Mouse (Mus musculus) liver, embryonic 13.5 days (tissue): ENCODE data around the gene Gadl1. TPM values are rescaled to one million over a fixed set of nuclear protein-coding genes. Genes with fewer than 3 reads are reported as not detected.

Experiments used
- ATAC-seq: fragments of 200-750 bp; cut with Nextera tagmentation; 2 replicates; pipeline ENCODE4 v1.8.0; 2017; ENCODE audit warnings: low read depth, mild to moderate bottlenecking, moderate number of reproducible peaks, moderate library complexity
- DNase-seq: peaks from one replicate; pipeline ENCODE4 v3.0.0; 2022
- H3K27ac ChIP-seq: fragments of 300-500 bp; sonication (generic); 2 replicates; pipeline ENCODE4 v1.5.1; 2015; ENCODE audit warnings: moderate library complexity, mild to moderate bottlenecking, inconsistent platforms
- H3K27me3 ChIP-seq: fragments of 300-500 bp; sonication (generic); 2 replicates; pipeline ENCODE4 v1.6.1; 2015; ENCODE audit warnings: mild to moderate bottlenecking, inconsistent platforms
- H3K36me3 ChIP-seq: fragments of 300-500 bp; sonication (generic); 2 replicates; pipeline ENCODE4 v1.6.1; 2015; ENCODE audit warnings: mild to moderate bottlenecking, inconsistent platforms
- H3K4me1 ChIP-seq: fragments of 300-500 bp; sonication (generic); replicated peaks from 2 replicates; pipeline ENCODE4 v1.6.1; 2015; ENCODE audit warnings: inconsistent platforms
- H3K4me2 ChIP-seq: fragments of 300-500 bp; sonication (generic); 2 replicates; pipeline ENCODE4 v1.6.1; 2015; ENCODE audit warnings: inconsistent platforms, mild to moderate bottlenecking, moderate library complexity
- H3K4me3 ChIP-seq: fragments of 300-500 bp; sonication (generic); replicated peaks from 2 replicates; pipeline ENCODE4 v1.5.1; 2015; ENCODE audit warnings: mild to moderate bottlenecking, inconsistent platforms
- H3K9ac ChIP-seq: fragments of 300-500 bp; sonication (generic); 2 replicates; pipeline ENCODE4 v1.6.1; 2015; ENCODE audit warnings: mild to moderate bottlenecking, inconsistent platforms
- H3K9me3 ChIP-seq: fragments of 300-500 bp; sonication (generic); replicated peaks from 2 replicates; pipeline ENCODE4 v1.6.1; 2016; ENCODE audit warnings: inconsistent platforms
- WGBS: fragments of 180-500 bp; shearing (Covaris S2); methylation state at CpG from one replicate; pipeline ENCODE4 v1.1.7; 2015; ENCODE audit not compliant: insufficient replicate concordance; 5-methylcytosine and 5-hydroxymethylcytosine counted together
- polyA plus RNA-seq: library from polyadenylated mRNA; unstranded; fragments of >200 nt; fragmentation: Nextera tagmentation; extraction: Ambion mirVana; gene quantifications from 2 replicates; pipeline ENCODE4 v1.2.1, GENCODE M21; 2015

The Gadl1 gene
- polyA plus RNA-seq, 1 experiment from 2014 or later = 0.39 TPM

- Histone ChIP-seq H3K4me1 (no peaks in the 10 kb centered on the region), H3K4me3 (no peak overlapping the region), H3K27me3 (no peaks in the 10 kb centered on the region), H3K4me2 (no peak overlapping the region), H3K36me3 (no peaks in the 10 kb centered on the region), H3K9ac (no peak overlapping the region), H3K27ac (no peak overlapping the region), H3K9me3 (no peaks in the 10 kb centered on the region)
- DNase-seq (no peak), ATAC-seq (no peak)
- 80% methylated on average over 5 of the region's 5 CpGs for WGBS
These were observed 28.7 kb downstream of the Gadl1 start for GRCm38 (mm10) chr9:115937915-115938314.

GRCm38 (mm10) chr9:115939420-115939819 is 30.2 kb downstream of the Gadl1 start:
- 59% methylated on average over 3 of the region's 3 CpGs for WGBS
- Histone ChIP-seq H3K9me3 (no peaks in the 10 kb centered on the region), H3K27ac (no peak overlapping the region), H3K4me1 (no peaks in the 10 kb centered on the region), H3K27me3 (no peaks in the 10 kb centered on the region), H3K4me3 (no peak overlapping the region), H3K9ac (no peak overlapping the region), H3K4me2 (no peak overlapping the region), H3K36me3 (no peaks in the 10 kb centered on the region)
- no peak for DNase-seq
- ATAC-seq = no peak

GRCm38 (mm10) chr9:115941171-115941570 is 31.9 kb downstream of the Gadl1 start:
- Histone ChIP-seq H3K36me3 (no peaks in the 10 kb centered on the region), H3K4me1 (no peaks in the 10 kb centered on the region), H3K27ac (no peak overlapping the region), H3K4me2 (no peak overlapping the region), H3K27me3 (no peaks in the 10 kb centered on the region), H3K4me3 (no peak overlapping the region), H3K9ac (no peak overlapping the region), H3K9me3 (no peaks in the 10 kb centered on the region)
- no peak for ATAC-seq
- no peak for DNase-seq
- WGBS = 59% methylated on average over 8 of the region's 8 CpGs

GRCm38 (mm10) chr9:115942486-115942885 is 33.2 kb downstream of the Gadl1 start:
- Histone ChIP-seq H3K9ac (no peak overlapping the region), H3K9me3 (no peaks in the 10 kb centered on the region), H3K4me1 (no peaks in the 10 kb centered on the region), H3K27ac (no peak overlapping the region), H3K27me3 (no peaks in the 10 kb centered on the region), H3K36me3 (no peaks in the 10 kb centered on the region), H3K4me3 (no peak overlapping the region), H3K4me2 (no peak overlapping the region)
- WGBS = 66% methylated on average over 4 of the region's 4 CpGs
- DNase-seq (no peak), ATAC-seq (no peak)

- ATAC-seq = no peak
- WGBS = 36% methylated on average over 7 of the region's 7 CpGs
- no peak overlapping the region for H3K9ac ChIP-seq
- H3K9me3 ChIP-seq = no peaks in the 10 kb centered on the region
- no peaks in the 10 kb centered on the region for H3K4me1 ChIP-seq
- DNase-seq = no peak
- no peaks in the 10 kb centered on the region for H3K36me3 ChIP-seq
- H3K4me2 ChIP-seq = no peak overlapping the region
- H3K27ac ChIP-seq = no peak overlapping the region
- no peak overlapping the region for H3K4me3 ChIP-seq
- H3K27me3 ChIP-seq = no peaks in the 10 kb centered on the region
These were observed 33.7 kb downstream of the Gadl1 start for GRCm38 (mm10) chr9:115942989-115943388.

GRCm38 (mm10) chr9:115943577-115944320 is 34.5 kb downstream of the Gadl1 start:
- ATAC-seq (no peak), DNase-seq (no peak)
- no peak overlapping the region for H3K4me2 ChIP-seq
- H3K27ac ChIP-seq = no peak overlapping the region
- no peaks in the 10 kb centered on the region for H3K9me3 ChIP-seq
- H3K27me3 ChIP-seq = no peaks in the 10 kb centered on the region
- no peaks in the 10 kb centered on the region for H3K36me3 ChIP-seq
- no peak overlapping the region for H3K4me3 ChIP-seq
- no peaks in the 10 kb centered on the region for H3K4me1 ChIP-seq
- 82% methylated on average over 10 of the region's 10 CpGs for WGBS
- H3K9ac ChIP-seq = no peak overlapping the region

GRCm38 (mm10) chr9:115965056-115965455 is 55.8 kb downstream of the Gadl1 start:
- no peak overlapping the region for H3K4me2 ChIP-seq
- H3K27me3 ChIP-seq = no peaks in the 10 kb centered on the region
- H3K9ac ChIP-seq = no peak overlapping the region
- H3K4me1 ChIP-seq = no peaks in the 10 kb centered on the region
- no peak for ATAC-seq
- no peaks in the 10 kb centered on the region for H3K36me3 ChIP-seq
- no peaks in the 10 kb centered on the region for H3K9me3 ChIP-seq
- H3K4me3 ChIP-seq = no peak overlapping the region
- 69% methylated on average over 7 of the region's 7 CpGs for WGBS
- no peak for DNase-seq
- no peak overlapping the region for H3K27ac ChIP-seq

- Histone ChIP-seq H3K9ac (no peak overlapping the region), H3K27me3 (no peaks in the 10 kb centered on the region), H3K4me3 (no peak overlapping the region), H3K9me3 (no peaks in the 10 kb centered on the region), H3K27ac (no peak overlapping the region), H3K4me1 (no peaks in the 10 kb centered on the region), H3K4me2 (no peak overlapping the region), H3K36me3 (no peaks in the 10 kb centered on the region)
- ATAC-seq (no peak), DNase-seq (no peak)
- WGBS = 58% methylated on average over 4 of the region's 4 CpGs
These were observed 56.9 kb downstream of the Gadl1 start for GRCm38 (mm10) chr9:115966116-115966515.

GRCm38 (mm10) chr9:115966746-115967145 is 57.5 kb downstream of the Gadl1 start:
- Histone ChIP-seq H3K4me1 (no peaks in the 10 kb centered on the region), H3K27ac (no peak overlapping the region), H3K4me3 (no peak overlapping the region), H3K27me3 (no peaks in the 10 kb centered on the region), H3K36me3 (no peaks in the 10 kb centered on the region), H3K9me3 (no peaks in the 10 kb centered on the region), H3K4me2 (no peak overlapping the region), H3K9ac (no peak overlapping the region)
- 66% methylated on average over 5 of the region's 5 CpGs for WGBS
- ATAC-seq (no peak), DNase-seq (no peak)

- Histone ChIP-seq H3K27me3 (no peaks in the 10 kb centered on the region), H3K9me3 (no peaks in the 10 kb centered on the region), H3K27ac (no peak overlapping the region), H3K4me2 (no peak overlapping the region), H3K4me1 (no peaks in the 10 kb centered on the region), H3K4me3 (no peak overlapping the region), H3K36me3 (no peaks in the 10 kb centered on the region), H3K9ac (no peak overlapping the region)
- 70% methylated on average over 5 of the region's 5 CpGs for WGBS
- no peak for DNase-seq
- no peak for ATAC-seq
These were observed 58.4 kb downstream of the Gadl1 start for GRCm38 (mm10) chr9:115967638-115968037.

- DNase-seq (no peak), ATAC-seq (no peak)
- Histone ChIP-seq H3K9me3 (0 out of 2 replicates have a peak, but pooled peaks cover 2% of the 10 kb centered on the region), H3K4me3 (no peak overlapping the region), H3K9ac (no peak overlapping the region), H3K36me3 (no peaks in the 10 kb centered on the region), H3K27me3 (no peaks in the 10 kb centered on the region), H3K4me2 (no peak overlapping the region), H3K4me1 (no peaks in the 10 kb centered on the region), H3K27ac (no peak overlapping the region)
- 76% methylated on average over 6 of the region's 6 CpGs for WGBS
These were observed 67.6 kb downstream of the Gadl1 start for GRCm38 (mm10) chr9:115976901-115977300.

GRCm38 (mm10) chr9:115977598-115978240 is 68.5 kb downstream of the Gadl1 start:
- no peaks in the 10 kb centered on the region for H3K4me1 ChIP-seq
- 0 out of 2 replicates have a peak, but pooled peaks cover 2% of the 10 kb centered on the region for H3K9me3 ChIP-seq
- no peak overlapping the region for H3K4me3 ChIP-seq
- H3K27me3 ChIP-seq = no peaks in the 10 kb centered on the region
- no peak overlapping the region for H3K27ac ChIP-seq
- 75% methylated on average over 15 of the region's 15 CpGs for WGBS
- DNase-seq = no peak
- no peak overlapping the region for H3K4me2 ChIP-seq
- ATAC-seq = no peak
- H3K9ac ChIP-seq = no peak overlapping the region
- H3K36me3 ChIP-seq = no peaks in the 10 kb centered on the region
